Comparison of ENCODE assay signal across 8 mouse cellular contexts in genomic region chr3:98383024-98383790, GRCm38 (mm10). TPM values are rescaled to one million over a fixed set of nuclear protein-coding genes. Genes with fewer than 3 reads are reported as not detected.
A peak's percentile ranks its signal among the peaks of the same experiment; 100 is the strongest.
DNase-seq lines count a peak whose midpoint lies in the region; ATAC-seq and TF ChIP-seq lines count a peak whose summit lies in the region.

No protein-coding gene starts in this region.

- no peak for TF ChIP-seq POLR2A in kidney, adult 2 months (IDR thresholded peaks at IDR 0.05; ENCODE audit: low read depth, low read length)

- peak overlapping the region; percentile 83 for H3K4me3 ChIP-seq in kidney, adult 2 months (ENCODE audit: insufficient read depth, low read depth, low read length)
- H3K4me3 ChIP-seq in forebrain, embryonic 10.5 days = peak overlapping the region; percentile 80
- H3K4me3 ChIP-seq in limb, embryonic 15.5 days = peak overlapping the region; percentile 62
- H3K4me3 ChIP-seq in stomach, embryonic 16.5 days (replicated peaks; ENCODE audit: low read length) = peak overlapping the region; percentile 67

- no peaks in the 10 kb centered on the region for H3K36me3 ChIP-seq in kidney, adult 2 months (ENCODE audit: control insufficient read depth, insufficient read depth, low read length)
- no peaks in the 10 kb centered on the region for H3K36me3 ChIP-seq in forebrain, embryonic 10.5 days (replicated peaks)
- no peaks in the 10 kb centered on the region for H3K36me3 ChIP-seq in limb, embryonic 15.5 days
- H3K36me3 ChIP-seq in stomach, embryonic 16.5 days (ENCODE audit: control insufficient read depth, insufficient read depth, low read length) = no peaks in the 10 kb centered on the region

- peaks cover 31% of the 10 kb centered on the region; the same call in 1 of the 2 replicates for H3K4me1 ChIP-seq in kidney, adult 2 months (ENCODE audit: control insufficient read depth, insufficient read depth, low read length)
- peaks cover 40% of the 10 kb centered on the region for H3K4me1 ChIP-seq in forebrain, embryonic 10.5 days
- H3K4me1 ChIP-seq in limb, embryonic 15.5 days = peaks cover 8% of the 10 kb centered on the region
- H3K4me1 ChIP-seq in stomach, embryonic 16.5 days (ENCODE audit: control insufficient read depth, insufficient read depth, low read length) = peaks cover 7% of the 10 kb centered on the region; the same call in 1 of the 2 replicates

- intact Hi-C loops in left cerebral cortex, postnatal 14 days (cut with DNase I) = loop anchor here (2.0 kb wide), 1 partner anchor 44 kb away; no protein-coding TSS in a partner anchor

- no peak for ATAC-seq in limb, embryonic 15.5 days (ENCODE audit: insufficient number of reproducible peaks, low FRiP score, low TSS enrichment, low read depth)
- ATAC-seq in stomach, embryonic 16.5 days (ENCODE audit: insufficient read depth, low FRiP score) = peak; percentile 11; the same call in 1 of the 2 replicates

- no peaks in the 10 kb centered on the region for H3K9me3 ChIP-seq in forebrain, embryonic 10.5 days
- no peaks in the 10 kb centered on the region for H3K9me3 ChIP-seq in limb, embryonic 15.5 days
- no peaks in the 10 kb centered on the region for H3K9me3 ChIP-seq in stomach, embryonic 16.5 days (replicated peaks; ENCODE audit: control insufficient read depth, low read length)

- H3K27ac ChIP-seq in kidney, adult 2 months (ENCODE audit: insufficient read depth, low read depth, low read length) = peak overlapping the region; percentile 44
- H3K27ac ChIP-seq in forebrain, embryonic 10.5 days = peak overlapping the region; percentile 92
- no peak overlapping the region for H3K27ac ChIP-seq in limb, embryonic 15.5 days
- H3K27ac ChIP-seq in stomach, embryonic 16.5 days (ENCODE audit: low read length) = no peak overlapping the region

- DNase-seq in kidney, adult 2 months = no peak
- DNase-seq in kidney, postnatal 14 days = no peak
- peak; percentile 21 for DNase-seq in adrenal gland, postnatal 14 days
- DNase-seq in forebrain, embryonic 10.5 days (ENCODE audit: extremely low spot score, low spot score) = no peak
- DNase-seq in left cerebral cortex, postnatal 14 days (ENCODE audit: low spot score in 2 of 2) = no peak
- no peak for DNase-seq in thymus, postnatal 10 days (ENCODE audit: low spot score in 2 of 2)

- 4% methylated on average over 21 of the region's 21 CpGs for WGBS in kidney, adult 2 months
- WGBS in forebrain, embryonic 10.5 days = 11% methylated on average over 21 of the region's 21 CpGs
- 8% methylated on average over 21 of the region's 21 CpGs for WGBS in limb, embryonic 15.5 days
- 9% methylated on average over 21 of the region's 21 CpGs for WGBS in stomach, embryonic 16.5 days

- H3K27me3 ChIP-seq in kidney, adult 2 months (replicated peaks; ENCODE audit: control insufficient read depth, insufficient read depth, low read length) = no peaks in the 10 kb centered on the region
- H3K27me3 ChIP-seq in forebrain, embryonic 10.5 days (ENCODE audit: poor library complexity, severe bottlenecking) = no peaks in the 10 kb centered on the region
- no peaks in the 10 kb centered on the region for H3K27me3 ChIP-seq in limb, embryonic 15.5 days
- H3K27me3 ChIP-seq in stomach, embryonic 16.5 days (ENCODE audit: control insufficient read depth, insufficient read depth, low read length) = no peaks in the 10 kb centered on the region

- TF ChIP-seq CTCF in kidney, adult 2 months (conservative IDR thresholded peaks at IDR 0.05; ENCODE audit: insufficient read depth, insufficient read length, low read depth, low read length) = no peak

- H3K4me2 ChIP-seq in limb, embryonic 15.5 days = peak overlapping the region; percentile 90
- H3K4me2 ChIP-seq in stomach, embryonic 16.5 days (ENCODE audit: low read depth, low read length) = peak overlapping the region; percentile 97

- H3K9ac ChIP-seq in limb, embryonic 15.5 days = peak overlapping the region; percentile 72
- peak overlapping the region; percentile 85 for H3K9ac ChIP-seq in stomach, embryonic 16.5 days (ENCODE audit: low read length)

RNA-seq across cellular contexts. Expression of gene Zfp697, which starts 0.9 kb away (rescaled TPM):
- polyA plus RNA-seq in kidney, adult 2 months (2012; rRNA removed) = 14.7 and 16.2 TPM in 2 replicates
- 3.4 and 4.3 TPM in 2 replicates for total RNA-seq in adrenal gland, postnatal 14 days (2021)
- polyA plus RNA-seq in forebrain, embryonic 10.5 days (2016; fragmentation: Nextera tagmentation; extraction: Ambion mirVana) = 7.1 and 7.5 TPM in 2 replicates
- polyA plus RNA-seq in limb, embryonic 15.5 days (2015; fragmentation: Nextera tagmentation; extraction: Ambion mirVana) = 5.2 and 6.2 TPM in 2 replicates
- 4.7 and 5.4 TPM in 2 replicates for polyA plus RNA-seq in stomach, embryonic 16.5 days (2015; fragmentation: Nextera tagmentation; extraction: Ambion mirVana)
- 10 to 100 TPM; 37.7 to 40.4 TPM for total RNA-seq in left cerebral cortex, postnatal 14 days (2021)

RNA-seq across cellular contexts. Expression of gene Phgdh, which starts 43.4 kb away (rescaled TPM):
- 47.1 and 54.5 TPM in 2 replicates for polyA plus RNA-seq in kidney, adult 2 months (2012; rRNA removed)
- 21.0 and 25.2 TPM in 2 replicates for total RNA-seq in adrenal gland, postnatal 14 days (2021)
- polyA plus RNA-seq in forebrain, embryonic 10.5 days (2016; fragmentation: Nextera tagmentation; extraction: Ambion mirVana) = 402 and 436 TPM in 2 replicates
- 209 and 213 TPM in 2 replicates for polyA plus RNA-seq in limb, embryonic 15.5 days (2015; fragmentation: Nextera tagmentation; extraction: Ambion mirVana)
- 222 and 234 TPM in 2 replicates for polyA plus RNA-seq in stomach, embryonic 16.5 days (2015; fragmentation: Nextera tagmentation; extraction: Ambion mirVana)
- 10 to 100 TPM; 52.4 to 60.3 TPM for total RNA-seq in left cerebral cortex, postnatal 14 days (2021)

Comparison
In these comparisons a context has a peak if more than half of its experiments do, and no peak if none do; other contexts are left out.
1. H3K27ac ChIP-seq: peak in kidney, adult 2 months (single experiment) and forebrain, embryonic 10.5 days (single experiment); none in limb, embryonic 15.5 days (single experiment) and stomach, embryonic 16.5 days (single experiment).
2. Peak in every context shown above with its lines, with median percentiles within 50 percentile points of each other: H3K4me3 ChIP-seq.